Mouse (Mus musculus): ENCODE data around the gene Camk2g. TPM values are rescaled to one million over a fixed set of nuclear protein-coding genes. Genes with fewer than 3 reads are reported as not detected.

Camk2g gene
- 100 to 1,000 TPM; 168 to 192 TPM for total RNA-seq (2021)
- long read RNA-seq, experiment 1, transcript Camk2g-201 (21 exons, 3,703 nt): minor isoform, 5 of 179 reads
- long read RNA-seq, experiment 1, transcript Camk2g-203 (19 exons, 3,564 nt): minor isoform, 26 of 179 reads
- long read RNA-seq, experiment 1, transcript Camk2g-202 (20 exons, 3,604 nt): major isoform, 78 of 179 reads
- long read RNA-seq, experiment 1, partial matches to known transcripts: 19 of 179 reads
- long read RNA-seq, experiment 1, other reads (novel, unspliced or antisense): 51 of 179 reads
- long read RNA-seq, experiment 2, transcript Camk2g-202 (20 exons, 3,604 nt): major isoform, 60 of 147 reads
- long read RNA-seq, experiment 2, transcript Camk2g-201 (21 exons, 3,703 nt): minor isoform, 5 of 147 reads
- long read RNA-seq, experiment 2, transcript Camk2g-203 (19 exons, 3,564 nt): minor isoform, 7 of 147 reads
- long read RNA-seq, experiment 2, partial matches to known transcripts: 8 of 147 reads
- long read RNA-seq, experiment 2, other reads (novel, unspliced or antisense): 67 of 147 reads

DNA sequence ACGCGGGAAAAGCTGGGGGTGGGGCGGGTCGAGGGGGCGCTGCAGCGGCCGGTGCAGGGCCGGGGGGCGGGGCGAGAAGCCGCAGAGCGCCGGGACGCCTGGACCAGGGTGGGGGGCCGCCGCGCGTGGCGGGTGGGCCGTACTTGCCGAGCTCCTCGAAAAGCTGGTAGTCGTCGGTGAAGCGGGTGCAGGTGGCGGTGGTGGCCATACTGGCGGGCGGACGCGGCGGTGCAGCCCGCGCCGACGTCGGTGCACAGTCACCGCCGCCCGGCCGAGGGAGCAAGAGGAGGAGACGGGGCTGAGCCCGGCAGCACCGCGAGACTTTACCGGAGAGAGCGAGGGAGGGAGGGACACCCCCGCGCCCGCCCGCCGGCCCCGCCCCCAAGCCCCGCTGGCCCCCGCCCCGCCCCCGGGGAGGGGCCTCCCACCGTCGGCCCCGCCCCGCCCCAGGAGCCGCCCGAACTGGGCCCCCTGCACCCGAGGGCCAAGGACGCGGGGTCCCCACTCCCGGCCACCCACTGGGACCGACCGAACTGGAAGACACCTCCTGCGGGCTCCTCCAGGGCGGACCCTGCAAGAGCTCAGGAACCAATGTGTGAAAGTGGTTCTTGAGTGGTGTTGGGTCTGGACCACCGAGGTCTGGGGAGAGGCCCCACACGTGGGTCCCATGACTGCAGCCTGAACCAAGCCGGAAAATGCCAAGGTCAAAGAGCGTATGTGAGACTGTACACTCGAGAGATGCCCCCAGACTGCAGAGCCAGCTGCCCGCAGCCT, at the start of gene Camk2g:
Gene Camk2g (minus strand): TSS at position 331 of the 774 bp plus-strand sequence.
- DNase-seq (ENCODE audit: low spot score): peak; percentile 83

DNA sequence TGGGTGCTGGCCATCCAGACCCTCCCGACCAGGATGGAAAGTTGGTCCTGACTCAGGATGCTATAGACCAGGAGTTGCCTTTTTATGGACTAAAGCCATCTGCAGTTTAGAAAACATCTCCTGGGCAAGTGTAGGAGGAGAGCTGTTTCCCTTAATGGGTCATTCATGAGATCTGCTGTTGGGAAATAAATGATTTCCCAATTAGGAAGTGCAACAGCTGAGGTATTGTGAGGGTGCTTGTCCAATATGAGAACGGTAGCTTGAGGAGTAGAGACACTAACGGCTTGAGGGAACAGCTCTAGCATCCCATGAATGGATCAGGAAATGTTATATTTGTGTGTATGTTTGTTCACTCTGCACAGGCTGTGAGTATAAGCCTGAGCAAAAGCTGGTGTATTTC, 48.7 kb upstream of the Camk2g start:
- DNase-seq (ENCODE audit: low spot score): no peak

GRCm38 (mm10) chr14:20841526-20841925, 47.6 kb upstream of the Camk2g start:
- DNase-seq (ENCODE audit: low spot score): no peak

GRCm38 (mm10) chr14:20837681-20838080, 43.8 kb upstream of the Camk2g start:
- DNase-seq (ENCODE audit: low spot score): no peak

DNA sequence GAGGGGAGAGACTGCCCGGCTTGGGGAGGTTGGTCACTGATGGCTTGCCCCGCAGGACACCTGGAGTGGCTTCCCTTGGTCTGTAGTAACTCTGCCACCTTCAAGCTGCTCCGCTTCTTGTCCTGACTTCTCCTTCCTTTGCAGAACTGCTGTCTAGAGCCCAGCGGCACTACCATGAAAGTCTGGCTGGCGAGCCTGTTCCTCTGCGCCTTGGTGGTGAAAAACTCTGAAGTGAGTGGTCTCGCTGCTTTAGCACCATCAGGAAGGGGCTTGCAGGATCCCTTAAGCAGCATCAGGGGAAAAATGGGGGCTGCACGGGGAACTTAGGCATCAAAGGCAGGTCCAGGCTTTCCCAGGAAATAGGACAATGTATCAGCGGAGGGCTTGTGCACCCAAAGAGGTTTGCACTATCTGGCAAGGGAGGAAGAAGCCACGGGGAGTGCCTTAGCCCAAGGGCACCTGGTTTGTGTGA, 43.1 kb upstream of the Camk2g start:
- DNase-seq (ENCODE audit: low spot score): no peak

GRCm38 (mm10) chr14:20836171-20836904, 42.5 kb upstream of the Camk2g start, which contains the start of gene Plau:
Gene Plau (plus strand): TSS chr14:20836660.
- peak; percentile 89 for DNase-seq (ENCODE audit: low spot score)

DNA sequence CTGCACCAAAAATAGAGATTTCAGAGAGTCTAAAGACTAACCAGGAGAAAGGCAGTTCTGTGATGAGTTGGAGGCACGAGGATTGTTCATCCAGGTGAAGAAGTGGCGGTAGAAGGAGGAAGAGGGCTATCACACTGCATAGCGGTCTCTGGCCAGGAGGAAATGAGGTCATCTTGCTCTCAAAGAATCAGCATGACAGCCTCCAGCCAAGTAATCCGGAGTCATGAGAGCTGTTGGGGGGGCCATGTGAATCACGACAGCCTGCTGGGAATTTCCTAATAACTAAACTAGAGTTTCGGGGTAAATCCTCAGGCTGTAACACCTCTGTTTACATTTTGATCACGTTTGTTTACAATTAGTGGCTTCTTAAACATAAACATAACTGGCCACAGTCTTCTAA, 40.2 kb upstream of the Camk2g start:
- DNase-seq (ENCODE audit: low spot score): peak; percentile 57

- no peak for DNase-seq (ENCODE audit: low spot score)
These were observed 39.6 kb upstream of the Camk2g start for GRCm38 (mm10) chr14:20833525-20833924.

DNA sequence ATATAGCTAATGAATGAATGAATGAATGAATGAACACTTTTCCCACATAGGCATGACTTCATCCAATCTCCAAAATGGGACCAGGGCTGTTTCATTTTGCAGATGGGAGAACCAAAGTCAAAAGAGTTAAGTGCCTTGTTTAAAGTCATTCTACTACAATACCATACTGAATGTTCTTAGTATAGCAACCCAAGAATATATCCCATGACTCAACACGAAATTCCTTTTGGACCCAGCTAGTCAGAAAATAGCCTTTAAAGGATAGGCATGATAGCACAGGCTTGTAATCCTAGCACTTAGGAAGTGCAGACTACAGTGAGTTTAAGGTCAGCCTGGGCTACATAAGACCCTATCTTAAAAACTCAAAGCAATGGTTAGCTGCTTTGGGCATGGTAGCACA, 38.0 kb upstream of the Camk2g start:
- no peak for DNase-seq (ENCODE audit: low spot score)

DNA sequence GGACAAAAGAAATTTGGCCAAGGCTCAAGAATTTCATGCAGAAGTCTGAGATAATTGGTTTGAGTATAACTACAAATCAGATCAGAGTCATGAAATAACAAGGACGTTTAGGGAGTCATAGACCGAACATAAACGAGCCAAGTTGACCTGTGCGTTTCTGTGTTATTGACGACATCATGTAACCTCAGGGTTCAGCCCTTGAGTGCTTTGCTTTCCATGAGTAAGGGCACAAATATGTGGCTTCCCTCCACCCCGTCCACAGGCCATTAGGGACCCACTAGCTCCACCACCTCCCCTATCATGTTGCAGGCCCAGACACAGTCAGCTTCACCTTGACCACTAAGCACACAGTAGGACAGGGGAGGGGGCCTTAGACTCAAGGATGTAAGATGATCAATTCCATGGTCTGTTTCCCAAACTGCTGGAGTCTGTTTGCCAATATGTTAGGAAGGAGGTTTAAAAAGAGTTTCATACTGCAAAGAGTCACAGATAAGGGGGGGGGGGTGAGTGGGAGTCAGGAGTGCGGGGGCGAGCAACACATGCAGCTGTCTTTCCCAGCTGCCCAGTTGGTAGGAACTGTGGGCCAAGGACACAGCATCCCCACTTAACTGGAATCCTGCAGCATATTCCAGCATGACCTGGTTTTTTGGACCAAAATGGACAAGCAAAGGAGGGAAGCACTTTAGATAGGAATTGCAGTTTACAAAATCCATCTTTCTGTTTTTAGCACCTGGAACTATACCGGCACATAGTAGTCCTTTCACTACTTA, 37.4 kb upstream of the Camk2g start:
- peak; percentile 65 for DNase-seq (ENCODE audit: low spot score)

DNA sequence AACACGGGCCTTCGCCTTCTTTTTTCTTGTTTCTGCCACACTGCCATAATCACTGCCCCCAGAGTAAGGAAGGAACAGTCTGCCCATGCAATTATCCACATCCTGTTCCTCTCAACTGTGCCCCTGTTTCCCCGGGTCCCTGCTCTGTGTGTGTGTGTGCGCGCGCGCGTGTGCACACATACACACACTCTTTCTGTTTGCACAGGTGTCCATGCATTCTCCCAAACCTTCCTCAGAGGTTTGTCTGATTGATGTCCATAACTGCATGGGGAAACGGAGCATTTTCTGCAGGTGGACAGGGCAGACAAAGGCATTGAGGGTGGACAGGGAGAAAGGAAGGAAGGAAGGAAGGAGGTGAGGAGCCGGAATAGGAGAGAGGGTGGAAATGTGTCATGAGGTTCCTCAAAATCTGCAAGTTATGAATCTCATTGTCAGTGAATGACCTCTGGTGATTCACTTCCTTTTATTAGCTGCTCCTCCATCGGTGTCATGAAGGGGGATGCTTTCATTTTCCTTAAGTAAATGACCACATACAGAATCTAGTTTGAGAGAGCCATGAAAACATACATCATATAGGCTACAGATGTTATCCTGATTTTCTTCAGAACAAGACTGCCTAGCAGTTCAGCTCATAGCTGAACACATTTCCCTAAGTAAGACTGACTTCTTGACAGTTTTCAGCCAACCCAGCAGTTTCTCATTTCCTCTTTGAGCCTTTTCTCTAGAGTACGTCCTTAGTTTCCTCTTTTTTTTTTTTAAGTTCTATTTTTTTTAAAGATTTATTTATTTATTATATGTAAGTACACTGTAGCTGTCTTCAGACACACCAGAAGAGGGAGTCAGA, 35.9 kb upstream of the Camk2g start:
- DNase-seq (ENCODE audit: low spot score): no peak

- no peak for DNase-seq (ENCODE audit: low spot score)
These were observed 34.6 kb upstream of the Camk2g start for GRCm38 (mm10) chr14:20828524-20828923.

GRCm38 (mm10) chr14:20827491-20827890, 33.6 kb upstream of the Camk2g start:
- peak; percentile 50 for DNase-seq (ENCODE audit: low spot score)

GRCm38 (mm10) chr14:20827061-20827460, 33.2 kb upstream of the Camk2g start:
- DNase-seq (ENCODE audit: low spot score): no peak

DNA sequence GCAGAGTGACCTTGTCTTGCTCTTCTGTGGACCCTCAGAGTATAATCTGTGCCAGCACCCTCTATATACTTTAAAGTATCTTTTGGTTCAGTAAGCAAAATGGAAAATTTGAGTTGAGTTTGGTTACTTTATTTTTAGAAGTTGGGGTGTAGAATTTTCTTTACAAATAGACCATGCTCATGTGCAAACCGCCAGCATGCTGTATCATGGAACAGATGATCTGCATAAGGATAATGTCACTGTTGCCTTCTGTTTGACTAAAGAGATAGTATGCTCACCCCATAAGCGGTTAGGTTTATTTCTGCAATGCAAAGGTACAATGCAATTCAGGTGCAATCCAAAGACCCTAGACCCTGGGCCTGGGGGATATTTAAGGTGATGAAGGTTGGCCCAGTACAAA, 31.6 kb upstream of the Camk2g start:
- DNase-seq (ENCODE audit: low spot score): no peak

DNA sequence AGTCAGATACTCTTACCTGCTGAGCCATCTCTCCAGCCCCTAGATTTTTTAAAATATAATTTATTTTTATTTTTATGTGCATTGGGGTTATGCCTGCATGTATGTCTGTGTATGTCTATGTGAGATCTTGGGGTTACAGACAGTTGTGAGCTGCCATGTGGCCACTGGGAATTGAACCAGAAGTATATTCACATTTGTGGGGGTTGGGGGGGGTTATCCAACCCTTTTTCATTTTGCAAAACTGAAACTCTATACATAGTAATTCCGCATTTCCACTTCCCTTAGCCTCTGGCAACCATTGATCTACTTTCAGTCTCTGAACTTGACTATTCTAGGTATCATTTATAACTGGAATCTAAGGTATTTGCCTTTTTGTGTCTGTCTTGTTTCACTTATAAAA, 30.6 kb upstream of the Camk2g start:
- no peak for DNase-seq (ENCODE audit: low spot score)

GRCm38 (mm10) chr14:20815448-20815847, 21.6 kb upstream of the Camk2g start:
- no peak for DNase-seq (ENCODE audit: low spot score)

DNA sequence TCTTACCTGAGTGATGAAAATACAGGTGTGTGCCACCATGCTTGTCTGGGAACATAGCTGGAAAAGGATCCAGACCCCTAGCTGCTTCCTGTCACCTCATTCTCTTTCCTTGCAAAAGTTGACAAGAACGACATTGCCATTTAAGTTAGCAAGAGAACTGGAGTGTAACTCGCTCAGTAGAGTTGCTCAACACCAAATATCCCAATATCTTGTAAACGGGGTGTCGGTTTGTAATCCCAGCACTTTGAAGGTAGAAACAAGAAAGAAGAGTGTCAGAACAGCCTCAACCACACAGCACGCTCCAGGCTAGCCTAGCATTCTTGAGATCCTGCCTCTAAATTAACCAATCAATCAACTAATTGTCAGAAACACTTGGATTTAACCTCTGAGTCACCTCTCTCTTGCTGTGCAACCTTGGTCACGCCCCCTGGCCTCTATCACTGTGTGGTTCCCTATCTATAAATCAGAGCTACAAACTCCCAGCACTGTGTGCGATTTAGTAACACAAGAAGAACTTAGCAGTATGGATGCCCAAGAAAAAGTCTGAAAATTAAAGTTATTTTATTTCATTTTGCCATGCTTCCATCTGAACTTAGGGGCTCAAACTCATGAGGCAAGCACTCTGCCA, 18.0 kb upstream of the Camk2g start:
- DNase-seq (ENCODE audit: low spot score): no peak

DNA sequence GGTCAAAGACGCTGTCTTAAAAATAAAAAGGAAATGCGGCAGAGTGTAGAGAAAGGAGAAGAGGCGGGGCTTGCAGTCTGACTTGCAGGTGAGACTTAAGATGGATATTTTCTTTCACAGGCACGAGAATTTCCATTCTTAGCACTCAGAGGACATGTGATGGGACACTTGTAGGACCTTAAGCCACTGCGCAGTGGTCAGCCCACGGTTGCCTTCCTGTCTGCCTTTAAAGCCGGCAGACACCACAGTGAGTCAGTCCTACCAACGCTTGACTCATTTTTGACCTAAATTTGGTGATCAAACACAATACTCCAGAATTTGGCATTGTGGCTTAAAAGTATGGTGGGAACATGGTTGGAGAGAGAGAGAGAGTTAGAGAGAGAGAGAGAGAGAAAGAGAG, 17.3 kb upstream of the Camk2g start:
- no peak for DNase-seq (ENCODE audit: low spot score)
